Mouse (Mus musculus) ZHBTc4 (cell line): ENCODE data around the gene 2310030G06Rik.

Experiments
- DNase-seq: peaks from one replicate; pipeline ENCODE4 v3.0.0-alpha.2; 2011; ENCODE audit warnings: low read depth, low spot score

2310030G06Rik gene

DNA sequence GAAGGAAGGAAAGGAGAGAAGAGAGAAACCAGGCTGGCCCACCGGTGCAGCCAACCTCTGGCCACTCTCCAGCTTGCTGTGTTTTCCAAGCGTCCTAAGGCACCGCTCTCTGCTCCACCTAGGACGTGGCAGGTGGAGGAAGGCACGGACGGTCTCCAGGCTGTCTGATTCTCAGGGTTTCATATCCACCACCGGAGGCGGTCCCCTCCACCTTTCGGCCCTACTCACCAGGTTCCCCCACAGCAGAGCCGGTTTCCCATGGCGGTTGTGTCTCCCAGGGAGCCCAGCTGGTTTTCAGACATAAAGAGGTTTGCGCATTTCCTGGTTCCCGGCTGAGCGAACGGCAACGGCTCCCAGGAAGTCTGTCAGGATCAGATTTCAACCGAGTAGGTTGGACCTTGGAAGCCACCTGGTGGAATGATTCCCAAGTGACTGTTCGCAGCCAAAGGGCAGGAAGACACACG, at the start of gene 2310030G06Rik:
Gene 2310030G06Rik, minus strand, starts transcription at position 323 of the 464 bp plus-strand sequence.
- DNase-seq = peak; percentile 90

DNA sequence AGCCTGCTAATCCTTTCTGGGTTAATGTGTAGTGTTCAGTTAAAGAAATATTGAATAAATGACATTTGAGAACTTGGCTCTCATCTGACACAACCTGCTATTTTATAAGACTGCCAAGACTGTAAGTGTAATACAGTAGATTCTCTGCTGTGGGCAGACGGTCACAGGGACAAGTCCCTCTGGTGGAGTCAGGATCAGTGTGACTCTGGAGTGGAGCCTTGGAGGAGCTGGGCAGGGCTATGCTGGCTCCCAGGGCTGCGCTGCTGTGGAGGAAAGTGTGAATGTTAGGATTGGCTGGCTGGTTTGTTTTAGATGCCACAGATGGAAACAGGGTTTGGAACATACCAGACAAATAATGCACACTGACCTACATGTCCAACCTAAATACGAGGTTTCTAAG, 48.9 kb upstream of the 2310030G06Rik start:
- DNase-seq = no peak

DNA sequence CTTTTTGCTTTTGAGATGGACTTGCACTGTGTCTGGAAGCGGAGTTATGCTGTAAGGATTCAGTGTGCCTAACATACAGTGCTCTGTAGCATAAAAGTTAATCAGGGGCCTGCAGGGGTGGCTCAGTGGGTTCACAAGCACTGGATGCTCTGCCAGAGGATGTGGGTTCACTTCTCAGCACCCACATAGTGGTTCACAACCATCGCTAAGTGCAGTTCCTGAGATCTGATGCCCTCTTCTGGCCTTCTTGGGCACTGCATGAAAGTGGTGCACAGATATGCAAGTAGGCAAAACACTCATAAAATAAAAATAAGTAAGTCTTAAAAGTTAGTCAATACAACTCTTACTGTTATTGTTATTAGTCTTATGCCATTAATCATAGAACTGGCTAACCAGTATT, 35.8 kb upstream of the 2310030G06Rik start:
- DNase-seq = peak; percentile 61

DNA sequence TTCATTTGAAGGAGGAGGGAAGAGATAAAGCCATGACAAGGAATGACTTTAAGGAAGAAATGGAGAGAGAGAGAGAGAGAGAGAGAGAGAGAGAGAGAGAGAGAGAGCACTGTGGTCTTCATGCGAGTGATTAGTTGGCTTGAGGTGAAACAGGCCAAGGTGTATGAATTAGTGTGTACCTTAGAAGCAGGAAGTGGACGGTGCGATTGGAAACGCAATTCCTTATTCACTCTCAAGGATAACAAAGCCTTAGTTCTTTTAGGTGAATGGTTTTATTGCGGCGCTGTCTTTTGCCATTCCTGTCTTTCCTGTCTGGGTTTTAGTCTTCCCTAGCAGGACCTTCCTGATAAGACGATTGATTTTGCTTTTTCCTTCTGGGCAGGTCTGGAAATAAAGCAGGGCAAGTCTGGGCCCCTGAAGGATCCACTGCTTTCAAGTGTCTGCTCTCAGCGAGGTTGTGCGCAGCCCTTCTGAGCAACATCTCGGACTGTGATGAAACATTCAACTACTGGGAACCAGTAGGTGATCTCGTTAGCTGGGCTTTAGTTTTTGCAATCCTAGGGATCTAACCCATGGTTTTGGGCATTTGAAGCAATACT, 29.9 kb upstream of the 2310030G06Rik start:
- peak; percentile 16 for DNase-seq

DNA sequence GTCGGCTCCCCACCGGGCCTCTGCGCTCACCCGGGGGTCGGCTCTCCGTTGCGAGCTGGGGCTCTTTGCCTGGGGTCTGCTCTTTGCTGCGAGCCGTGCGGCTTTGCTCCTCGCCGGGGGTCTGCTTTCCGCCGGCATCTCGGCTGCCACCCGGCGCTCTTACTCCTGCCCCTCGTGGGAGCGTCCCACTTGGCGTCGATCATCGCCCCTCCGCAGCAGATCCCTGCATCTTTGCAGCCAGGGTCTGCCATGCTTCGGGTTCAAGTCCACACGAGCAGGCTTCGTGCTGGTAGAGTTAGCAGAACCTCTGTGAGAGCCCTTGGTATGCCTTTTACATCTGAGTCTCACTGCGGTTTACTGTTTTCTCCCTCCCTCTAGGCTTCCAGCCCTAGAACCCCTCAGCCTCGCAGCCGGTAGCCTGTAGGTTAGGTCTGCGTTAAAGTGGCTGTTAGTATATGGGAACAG, 29.4 kb upstream of the 2310030G06Rik start:
- DNase-seq = peak; percentile 51

DNA sequence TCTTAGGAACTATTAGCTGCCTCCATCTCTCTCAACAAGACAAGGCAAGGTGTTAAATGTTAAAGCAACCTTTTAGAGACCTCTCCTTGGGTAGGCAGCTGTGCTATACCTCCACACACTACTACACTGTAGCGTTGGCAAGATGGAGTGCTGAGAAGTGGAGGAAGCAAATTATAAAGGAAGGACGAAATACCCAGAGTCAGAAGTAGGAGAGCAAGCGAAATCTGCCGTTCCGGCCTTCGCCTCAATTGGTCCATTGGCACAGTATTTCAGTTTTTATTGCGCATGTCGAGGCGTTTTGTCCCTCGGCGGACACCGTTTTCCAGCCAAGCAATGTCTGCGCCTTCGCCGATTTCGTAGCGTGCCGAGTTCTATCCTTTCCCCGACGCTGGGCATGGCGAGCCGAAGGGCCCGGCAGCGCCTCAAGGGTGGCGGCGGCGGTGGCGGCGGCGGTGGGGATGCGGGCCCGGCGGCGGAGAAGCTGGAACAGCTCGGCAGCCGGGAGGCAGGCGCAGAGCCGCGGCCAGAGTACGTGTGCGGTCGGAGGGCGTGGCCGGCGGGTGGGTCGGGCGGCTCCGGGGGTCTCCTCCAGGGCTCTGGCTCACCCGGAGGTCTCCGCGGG, 28.8 kb upstream of the 2310030G06Rik start, which contains the start of the genes Alg9 and 1110032A03Rik:
Gene Alg9, plus strand, starts transcription at position 29 of the 622 bp plus-strand sequence.
Gene 1110032A03Rik, minus strand, starts transcription at position 530 of the 622 bp plus-strand sequence.
- DNase-seq = peak; percentile 87

DNA sequence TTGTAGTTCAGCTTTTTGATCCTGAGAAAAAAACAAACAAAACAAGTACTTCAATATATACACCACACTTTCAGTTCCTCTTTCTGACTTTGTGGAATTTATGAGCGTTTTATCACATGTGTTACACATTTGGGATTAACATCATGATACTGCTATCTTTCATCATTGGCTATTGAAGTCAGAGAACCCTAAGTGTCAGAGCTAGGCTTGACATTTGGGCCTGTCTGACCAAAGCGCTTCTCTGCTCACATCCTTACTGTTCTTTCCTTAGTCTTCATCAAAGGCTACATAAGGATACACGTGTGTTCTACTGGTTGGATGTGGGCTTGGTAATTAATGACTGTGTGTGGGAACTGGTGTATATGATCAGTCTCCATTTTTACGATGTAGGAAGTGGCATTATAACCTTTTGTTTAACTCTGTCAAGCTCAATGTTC, 27.7 kb upstream of the 2310030G06Rik start:
- DNase-seq = no peak

DNA sequence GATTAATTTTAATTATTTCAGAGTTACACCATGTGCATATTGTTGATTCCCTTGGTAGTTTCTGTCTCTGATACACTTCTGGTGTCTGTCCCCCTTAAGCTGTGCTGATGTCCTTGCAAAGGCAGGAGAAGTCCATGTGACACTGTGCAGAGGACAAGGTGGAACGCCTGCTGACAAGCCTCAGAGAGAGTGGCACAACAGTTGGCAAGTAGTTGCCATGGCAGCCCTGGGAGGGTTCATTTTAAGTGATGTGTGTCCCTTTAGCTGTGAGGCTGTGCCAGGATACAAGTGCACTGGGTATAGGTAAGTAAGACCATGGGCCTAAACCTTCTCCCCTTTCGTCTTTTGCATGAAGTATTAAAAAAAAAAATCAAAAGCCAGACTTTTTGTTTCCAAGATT, 23.7 kb upstream of the 2310030G06Rik start:
- DNase-seq = no peak

DNA sequence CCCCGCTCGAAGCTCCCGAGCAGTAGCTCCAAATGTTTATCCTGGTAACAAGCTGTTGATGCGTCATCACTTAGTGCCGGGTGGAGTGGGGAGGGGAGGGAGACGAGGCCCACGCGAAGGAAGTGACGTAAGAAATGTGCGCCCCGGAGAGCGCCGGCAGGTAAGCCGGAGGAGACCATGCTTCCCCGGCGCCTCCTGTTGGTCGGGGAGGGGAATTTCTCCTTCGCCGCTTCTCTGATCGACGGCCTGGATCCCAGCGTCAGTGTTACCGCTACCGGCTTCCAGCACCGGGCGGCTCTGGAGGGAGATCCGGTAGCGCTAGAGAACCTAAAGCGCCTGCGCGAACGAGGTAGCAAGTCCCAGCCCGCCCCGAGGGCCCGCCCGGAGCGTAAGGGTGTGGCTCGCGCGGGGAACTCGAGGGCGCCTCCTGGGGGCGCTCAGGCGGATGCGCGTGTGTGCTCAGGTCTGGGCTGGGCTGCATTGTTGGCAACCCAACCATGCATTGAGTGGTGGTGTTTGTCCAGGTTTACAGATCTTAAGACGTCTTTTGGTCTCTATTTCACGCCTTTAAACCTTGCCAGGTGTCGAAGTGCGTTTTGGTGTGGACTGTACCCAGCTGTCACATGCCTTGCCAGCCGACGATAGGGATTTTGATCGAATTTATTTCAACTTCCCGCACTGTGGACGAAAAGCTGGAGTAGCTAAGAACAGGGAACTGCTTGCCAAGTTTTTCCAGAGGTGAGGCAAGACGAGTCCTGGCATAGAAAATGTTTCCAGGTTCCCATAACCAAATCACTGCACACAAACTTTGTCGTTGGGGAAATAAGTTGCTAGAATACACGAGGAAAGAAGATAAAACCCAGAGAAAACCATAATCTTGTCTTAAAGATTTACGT, 22.0 kb upstream of the 2310030G06Rik start, which contains the start of gene Fdxacb1:
Gene Fdxacb1, plus strand, starts transcription at position 130 of the 896 bp plus-strand sequence.
- DNase-seq = peak; percentile 99

DNA sequence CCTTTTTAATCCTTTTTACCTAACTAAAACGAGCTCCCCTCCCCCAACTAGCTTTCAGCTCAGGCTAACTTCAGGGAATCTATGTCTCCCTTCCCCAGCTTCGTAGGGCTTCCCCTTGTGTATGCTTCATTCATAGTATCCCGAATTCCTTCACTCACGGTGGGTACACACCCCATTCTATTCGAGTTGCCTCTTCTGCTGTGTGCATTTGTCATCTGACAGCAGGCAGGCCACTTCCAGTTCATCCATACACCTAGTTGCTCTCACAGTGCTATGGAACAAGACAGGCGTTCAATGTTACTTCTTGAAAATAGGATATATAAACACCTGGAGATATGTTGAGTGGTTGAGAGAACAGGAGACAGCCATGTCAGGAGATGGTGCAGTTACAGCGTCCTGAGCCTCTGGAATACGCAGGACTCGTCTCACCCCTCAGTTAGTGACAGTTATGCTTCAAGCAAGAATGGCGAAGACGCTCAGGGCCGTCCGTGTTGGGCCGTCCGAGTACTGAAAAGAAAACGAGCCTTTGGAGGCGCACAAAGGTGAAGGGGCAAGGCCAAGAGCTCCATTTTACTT, 21.3 kb upstream of the 2310030G06Rik start:
- DNase-seq = peak; percentile 16

DNA sequence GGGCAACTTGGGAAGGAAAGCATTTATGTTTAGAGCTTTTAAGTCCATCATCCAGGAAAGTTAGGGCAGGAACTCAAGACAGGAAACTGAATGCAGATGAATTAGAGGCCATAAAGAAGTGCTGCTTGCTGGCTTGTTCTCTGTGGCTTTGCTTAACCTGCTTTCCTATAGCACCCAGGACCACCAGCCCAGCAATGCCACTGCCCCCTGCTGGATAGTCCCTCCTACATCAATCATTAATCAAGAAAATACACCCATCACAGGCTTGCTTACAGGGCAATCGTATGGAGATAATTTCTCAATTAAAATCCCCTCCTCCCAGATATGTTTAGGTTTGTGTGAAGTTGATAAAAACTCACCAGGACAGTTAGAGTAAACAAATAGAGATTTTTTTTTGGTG, 17.0 kb upstream of the 2310030G06Rik start:
- DNase-seq = no peak

DNA sequence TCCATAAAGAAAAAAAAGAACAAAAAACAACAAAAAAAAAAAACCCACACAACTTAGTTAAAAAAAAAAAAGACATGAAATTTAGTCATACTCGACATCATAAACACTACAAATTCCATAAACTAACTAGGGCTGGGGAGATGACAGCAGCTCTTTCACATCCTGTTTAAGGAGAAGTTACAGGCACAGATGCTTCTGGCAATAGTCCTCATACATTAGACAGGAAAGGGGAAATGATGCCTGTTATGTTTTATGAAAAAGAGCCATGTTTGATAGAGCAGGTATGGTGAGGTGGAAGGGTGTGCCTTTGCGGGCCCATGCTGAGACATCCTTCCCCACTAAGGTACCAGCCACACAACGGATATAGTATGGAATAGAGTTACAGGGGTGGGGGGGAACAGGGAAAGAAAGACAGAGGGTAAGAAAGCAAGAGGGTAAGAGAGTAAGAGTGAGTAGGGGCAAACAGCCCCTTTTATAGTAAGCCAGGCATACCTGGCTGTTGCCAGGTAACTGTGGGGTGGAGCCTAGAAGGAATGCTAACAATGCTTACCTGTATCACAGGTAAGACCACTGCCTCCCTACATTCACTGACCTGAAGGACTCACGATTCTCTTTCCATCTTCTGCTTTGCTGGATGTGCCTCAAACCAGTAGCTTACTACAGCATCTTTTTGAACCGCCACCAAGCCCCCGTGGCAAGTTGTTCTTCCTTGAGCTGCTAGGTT, 15.3 kb upstream of the 2310030G06Rik start:
- DNase-seq = no peak

DNA sequence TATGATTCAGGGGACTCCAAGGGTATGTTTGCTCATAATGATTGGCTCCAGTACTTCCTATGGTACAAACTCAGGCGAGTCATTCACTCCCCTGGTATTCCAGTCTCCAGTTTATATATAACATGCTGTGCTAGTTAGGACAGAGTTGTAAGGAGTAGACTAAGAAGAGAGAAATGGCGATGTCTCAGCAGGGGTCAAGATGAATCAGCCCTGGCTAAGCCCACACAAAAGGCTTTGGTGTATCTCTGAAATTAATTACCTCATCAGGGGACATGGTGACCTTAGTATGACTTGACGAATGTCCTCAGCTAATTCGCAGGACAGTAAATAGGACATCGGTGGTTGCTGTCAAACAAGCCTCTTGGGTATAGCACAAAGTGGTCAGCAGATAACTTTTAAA, 10.4 kb upstream of the 2310030G06Rik start:
- no peak for DNase-seq

DNA sequence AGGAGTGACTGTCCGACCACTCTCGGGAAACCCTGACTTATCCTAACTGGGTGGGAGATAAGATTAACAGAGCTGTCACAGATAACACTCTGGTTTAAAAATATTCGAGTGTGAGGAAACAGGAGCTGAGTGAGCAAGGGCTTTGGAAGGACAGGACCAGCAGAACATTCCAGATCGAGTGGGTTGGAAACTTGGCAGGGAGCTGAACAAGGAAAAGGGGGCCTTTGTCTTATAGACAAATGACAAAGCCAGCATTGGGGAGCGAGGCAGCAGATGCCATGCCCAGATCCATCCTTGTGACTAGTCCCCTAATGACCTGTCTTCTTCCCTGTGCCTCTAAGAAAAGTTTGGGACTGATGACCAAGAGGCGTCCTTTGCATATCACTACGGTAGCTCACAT, 7.6 kb upstream of the 2310030G06Rik start:
- DNase-seq = no peak

DNA sequence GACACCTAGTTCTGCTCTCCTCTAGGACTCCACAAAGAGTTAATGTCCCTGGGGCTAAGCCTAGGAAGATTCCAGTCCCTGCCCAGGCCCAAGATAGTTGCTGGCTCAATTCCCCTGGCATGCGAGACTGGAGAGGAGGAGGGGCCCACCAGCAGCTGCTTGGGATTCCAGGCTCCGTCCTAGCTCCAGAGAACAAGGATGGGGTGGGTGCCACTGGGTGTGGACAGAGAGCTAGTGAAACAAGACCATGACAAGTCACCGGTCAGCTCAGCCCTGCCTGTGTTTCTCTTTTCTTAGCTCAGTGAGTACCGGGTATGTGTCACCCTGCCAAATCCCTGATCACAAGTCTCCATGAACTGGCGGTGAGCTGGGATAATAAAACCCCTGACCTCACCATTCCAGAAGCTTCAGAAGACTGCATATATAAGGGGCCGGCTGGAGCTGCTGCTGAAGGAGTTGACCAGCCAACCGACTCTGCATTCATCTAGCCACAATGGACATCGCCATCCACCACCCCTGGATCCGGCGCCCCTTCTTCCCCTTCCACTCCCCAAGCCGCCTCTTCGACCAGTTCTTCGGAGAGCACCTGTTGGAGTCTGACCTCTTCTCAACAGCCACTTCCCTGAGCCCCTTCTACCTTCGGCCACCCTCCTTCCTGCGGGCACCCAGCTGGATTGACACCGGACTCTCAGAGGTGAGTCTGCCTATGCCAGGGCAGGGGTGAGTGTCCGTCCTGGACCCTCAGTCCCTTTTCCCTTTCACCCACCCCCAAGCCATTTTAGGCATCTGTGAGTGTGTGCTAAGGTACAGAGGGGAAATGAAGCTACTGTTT, 6.7 kb upstream of the 2310030G06Rik start:
- peak; percentile 80 for DNase-seq

DNA sequence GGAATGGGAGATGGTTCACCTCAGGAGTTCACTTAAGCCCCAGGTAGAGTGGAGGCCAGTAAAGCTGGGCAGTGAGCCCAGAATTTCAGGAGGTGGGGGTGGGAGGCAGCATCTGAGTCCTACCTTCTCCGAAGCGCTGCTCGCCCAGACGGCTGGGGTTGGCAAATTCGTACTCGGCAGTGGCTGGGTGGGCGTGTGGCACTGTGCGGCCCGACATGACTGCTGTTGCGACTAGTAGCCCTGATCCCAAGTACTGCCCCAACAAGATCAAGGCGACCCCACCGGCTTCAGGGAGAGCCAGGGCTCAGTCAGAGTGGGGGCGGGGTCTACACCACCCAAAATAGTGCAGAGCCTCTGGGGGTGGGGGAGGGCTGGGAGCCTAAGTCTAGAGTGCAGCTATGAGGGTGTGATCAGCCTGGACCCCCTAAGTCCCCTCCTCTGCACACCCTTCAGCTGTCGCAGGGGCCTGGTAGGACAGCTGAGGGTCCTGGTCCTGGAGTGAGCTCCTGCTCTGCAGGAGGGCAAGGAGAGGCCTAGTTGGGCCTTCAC, 5.8 kb upstream of the 2310030G06Rik start, which contains the start of gene Hspb2:
Gene Hspb2, minus strand, starts transcription at position 301 of the 549 bp plus-strand sequence.
- peak; percentile 37 for DNase-seq

DNA sequence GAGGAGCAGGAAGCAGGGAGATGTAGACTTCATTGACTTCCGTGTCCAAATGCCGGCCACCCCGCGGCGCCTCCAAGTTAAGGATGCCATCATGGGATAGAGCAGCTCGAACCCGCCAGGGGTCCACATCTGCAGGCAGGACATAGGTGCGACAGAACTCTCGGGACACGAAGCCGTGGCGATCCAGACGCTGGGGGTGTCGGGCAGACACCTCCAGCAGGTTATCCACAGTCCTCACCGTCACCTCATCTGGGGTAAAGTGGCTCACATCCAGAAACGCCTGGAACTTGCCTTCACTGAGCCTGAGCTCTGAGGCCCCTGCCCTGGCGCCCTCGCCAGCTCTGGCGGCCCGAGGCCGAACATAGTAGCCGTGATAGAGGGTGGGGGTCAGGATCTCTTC, 5.0 kb upstream of the 2310030G06Rik start, which contains the start of gene Cryab:
Gene Cryab, plus strand, starts transcription at position 3 of the 400 bp plus-strand sequence.
- DNase-seq = no peak

DNA sequence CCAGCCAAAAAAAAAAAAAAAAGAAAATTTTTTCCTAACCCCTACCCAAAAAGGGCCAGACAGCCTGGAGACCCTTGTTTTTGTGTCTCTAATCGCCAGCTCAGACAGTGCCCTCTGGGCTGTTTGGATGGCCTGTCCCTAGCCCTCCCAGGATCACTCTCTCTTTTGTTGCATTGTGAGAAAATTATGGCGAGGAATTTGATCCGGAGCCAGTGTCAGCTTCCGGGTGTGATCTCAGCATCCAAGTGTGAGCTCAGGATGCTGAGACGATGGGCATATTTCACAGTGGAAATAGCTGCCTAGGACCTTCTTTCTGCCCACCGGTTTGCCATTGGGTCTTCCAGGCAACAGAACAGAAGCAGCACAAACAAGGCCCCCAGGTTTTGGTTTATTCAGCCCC, 4.4 kb upstream of the 2310030G06Rik start:
- no peak for DNase-seq

DNA sequence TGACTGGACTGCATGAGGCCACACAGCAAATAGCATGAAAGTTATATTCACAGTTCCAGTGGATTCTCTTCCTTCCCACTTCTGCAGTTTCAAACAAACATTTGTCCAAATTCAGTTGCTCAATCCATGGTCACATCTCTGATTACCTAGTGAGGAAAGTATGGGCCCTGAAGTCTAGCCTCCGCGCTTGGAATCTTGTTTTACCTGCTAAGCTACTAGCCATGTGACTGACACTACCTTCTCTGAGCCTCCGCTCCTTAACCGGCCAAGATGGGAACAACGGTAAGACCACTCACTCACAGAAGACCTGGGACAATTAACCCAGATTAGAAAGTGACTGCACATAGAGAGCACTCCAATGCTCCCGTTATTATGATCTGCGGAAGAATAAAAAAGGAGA, 530 bp downstream of the 2310030G06Rik start:
- no peak for DNase-seq
